In the genomic region with DNA sequence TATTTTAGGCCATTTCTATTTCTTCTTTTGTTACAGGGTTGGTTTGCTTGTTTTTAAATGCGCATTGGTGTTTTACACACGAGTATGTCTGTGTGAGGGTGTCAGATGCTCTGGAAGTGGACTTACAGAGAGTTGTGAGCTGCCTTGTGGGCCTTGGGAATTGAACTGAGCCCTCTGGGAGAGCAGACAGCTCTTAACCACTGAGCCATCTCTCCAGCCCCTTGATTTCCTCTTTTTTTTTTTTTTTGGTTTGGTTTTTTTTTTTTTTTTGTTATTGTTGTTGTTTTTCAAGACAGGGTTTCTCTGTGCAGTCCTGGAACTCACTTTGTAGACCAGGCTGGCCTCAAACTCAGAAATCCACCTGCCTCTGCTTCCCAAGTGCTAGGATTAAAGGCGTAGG, we compare ENCODE assay signal across 12 mouse cellular contexts. TPM values are rescaled to one million over a fixed set of nuclear protein-coding genes. Genes with fewer than 3 reads are reported as not detected.
"Had no signal": no experiment of that assay in that cellular context is flagged by ENCODE, and none has a peak within 500 bp of the region (broad histone marks: within the 10 kb centered on the region; RNA-seq: fewer than 3 reads in every experiment).

No protein-coding gene starts in this region.

RNA-seq across cellular contexts. Expression of gene Gcm1, which starts 21.6 kb away (rescaled TPM):
- total RNA-seq: neutrophil, adult 5-6 weeks had no signal
- polyA plus RNA-seq: neural tube, embryonic 13.5 days; neural tube, embryonic 14.5 days; neural tube, embryonic 15.5 days; small intestine, adult 2 months; spleen, adult 2 months; stomach, embryonic 14.5 days; stomach, embryonic 15.5 days; stomach, embryonic 16.5 days; stomach, postnatal 0 days; testis, adult 2 months; urinary bladder, adult 2 months had no signal
